Mouse (Mus musculus): ENCODE data around the gene Ing1.

Ing1 gene

DNA sequence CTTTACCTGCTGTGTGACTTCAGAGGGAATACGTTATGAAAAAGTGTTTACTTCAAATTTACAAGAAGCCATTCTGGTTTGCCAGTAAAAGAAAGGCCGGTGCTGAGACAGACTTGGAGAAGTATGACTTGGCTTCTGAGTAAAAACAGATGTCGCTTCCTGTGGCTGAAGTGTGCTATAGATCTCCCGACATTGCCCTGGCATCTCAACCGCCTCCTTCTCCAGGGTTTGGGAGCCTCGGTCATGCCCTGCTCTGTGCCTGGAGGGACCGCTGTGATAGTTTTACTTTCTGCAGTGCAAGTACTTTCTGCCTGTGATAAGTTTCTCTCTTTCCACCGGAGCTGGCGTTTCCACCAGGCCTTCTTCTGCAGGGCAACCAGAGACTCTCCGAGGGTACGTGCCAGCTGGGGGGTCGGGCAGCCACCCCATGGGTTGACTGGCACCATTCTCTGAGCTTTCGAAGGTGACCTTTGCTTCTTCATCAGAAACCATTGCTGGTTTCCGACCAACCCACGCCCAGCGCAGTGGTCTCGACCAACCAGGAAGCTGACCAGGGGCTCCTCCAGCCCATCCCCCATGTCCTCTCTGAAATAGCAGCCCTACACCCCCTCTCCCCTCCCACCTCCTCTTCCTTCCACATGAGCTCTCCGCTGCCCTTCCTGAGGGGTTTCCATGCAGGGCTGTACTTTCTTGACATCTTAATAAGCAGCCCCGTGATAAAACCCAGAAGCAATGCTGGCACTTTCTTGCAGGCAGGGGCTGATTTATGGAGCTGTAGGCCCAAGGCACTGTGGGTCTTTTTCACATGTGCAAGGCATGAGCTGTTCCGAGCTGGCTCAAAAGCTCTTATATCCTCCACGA lies 30.4 kb downstream of the Ing1 start:
- DNase-seq (ENCODE audit: low spot score in 2 of 2) = no peak

DNA sequence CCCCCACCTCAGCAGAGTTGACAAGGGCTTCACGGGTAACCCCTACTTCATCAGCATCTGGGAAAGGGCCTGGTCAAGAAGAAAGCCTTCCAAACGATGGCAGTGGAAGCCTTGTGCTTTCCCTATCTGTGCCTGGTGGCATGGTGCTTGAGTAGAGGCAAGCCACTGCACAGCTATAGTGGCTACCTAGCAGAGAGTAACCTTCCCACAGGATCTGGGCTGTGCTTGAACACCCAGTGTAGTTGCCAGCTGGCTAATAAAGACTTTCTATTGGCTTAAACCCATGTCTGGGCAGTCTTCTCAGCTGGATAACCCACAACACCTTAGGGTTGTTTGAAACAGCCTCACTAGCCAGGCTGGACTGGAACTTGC lies 31.0 kb downstream of the Ing1 start:
- no peak for DNase-seq (ENCODE audit: low spot score in 2 of 2)

DNA sequence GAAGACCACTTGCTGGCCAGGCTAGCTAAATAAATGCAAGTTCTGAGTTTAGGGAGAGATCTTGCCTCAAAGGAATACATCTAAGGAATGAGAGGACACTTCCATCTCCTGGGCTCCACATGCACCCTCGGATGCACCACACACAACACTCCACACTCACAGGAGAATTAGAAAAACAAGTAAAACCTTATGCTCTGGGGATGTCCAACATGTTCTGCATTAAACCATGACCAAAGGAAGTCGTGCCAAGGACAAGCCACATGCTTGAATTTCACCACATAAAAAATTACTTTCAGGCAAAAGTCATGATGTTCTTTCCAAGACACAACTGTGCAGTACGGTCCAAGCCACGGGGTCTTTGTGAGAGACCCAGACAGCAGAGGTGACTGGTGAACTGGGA lies 36.5 kb downstream of the Ing1 start:
- DNase-seq (ENCODE audit: low spot score in 2 of 2) = no peak

- DNase-seq (ENCODE audit: low spot score in 2 of 2) = no peak
Observed at GRCm38 (mm10) chr8:11592296-11592695, 36.9 kb downstream of the Ing1 start.

GRCm38 (mm10) chr8:11593222-11593884 lies 38.0 kb downstream of the Ing1 start:
- no peak for DNase-seq (ENCODE audit: low spot score in 2 of 2)

DNA sequence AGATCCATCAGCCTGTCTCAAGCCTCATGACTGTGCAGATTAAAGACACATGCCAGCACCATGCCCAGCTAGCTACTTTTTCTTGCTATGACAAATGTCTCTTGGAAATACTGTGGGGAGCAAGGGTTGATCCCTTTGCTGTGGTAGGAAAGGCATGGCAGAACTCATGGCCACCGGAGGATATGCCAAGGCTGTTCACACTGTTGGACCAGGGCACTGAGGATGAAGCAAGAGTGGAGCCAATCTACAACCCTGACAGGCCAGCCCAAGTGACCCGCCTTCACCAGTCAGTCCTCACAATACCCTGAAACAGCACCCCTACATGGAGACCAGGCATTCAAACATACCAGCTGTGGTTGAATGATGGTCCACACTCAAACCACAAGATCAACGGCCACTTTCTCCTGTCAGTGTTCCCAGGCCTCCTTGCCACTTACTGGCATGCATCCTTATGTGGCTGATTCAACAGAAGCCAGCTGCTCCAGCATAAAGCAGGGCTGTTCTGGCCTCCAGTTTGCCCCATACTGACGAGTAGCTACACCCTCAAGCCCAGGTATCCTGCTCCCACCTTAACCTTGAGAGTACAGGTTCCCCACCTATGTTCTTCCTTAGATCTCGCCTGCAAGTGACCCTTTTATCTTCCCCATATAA lies 45.1 kb downstream of the Ing1 start:
- no peak for DNase-seq (ENCODE audit: low spot score in 2 of 2)

DNA sequence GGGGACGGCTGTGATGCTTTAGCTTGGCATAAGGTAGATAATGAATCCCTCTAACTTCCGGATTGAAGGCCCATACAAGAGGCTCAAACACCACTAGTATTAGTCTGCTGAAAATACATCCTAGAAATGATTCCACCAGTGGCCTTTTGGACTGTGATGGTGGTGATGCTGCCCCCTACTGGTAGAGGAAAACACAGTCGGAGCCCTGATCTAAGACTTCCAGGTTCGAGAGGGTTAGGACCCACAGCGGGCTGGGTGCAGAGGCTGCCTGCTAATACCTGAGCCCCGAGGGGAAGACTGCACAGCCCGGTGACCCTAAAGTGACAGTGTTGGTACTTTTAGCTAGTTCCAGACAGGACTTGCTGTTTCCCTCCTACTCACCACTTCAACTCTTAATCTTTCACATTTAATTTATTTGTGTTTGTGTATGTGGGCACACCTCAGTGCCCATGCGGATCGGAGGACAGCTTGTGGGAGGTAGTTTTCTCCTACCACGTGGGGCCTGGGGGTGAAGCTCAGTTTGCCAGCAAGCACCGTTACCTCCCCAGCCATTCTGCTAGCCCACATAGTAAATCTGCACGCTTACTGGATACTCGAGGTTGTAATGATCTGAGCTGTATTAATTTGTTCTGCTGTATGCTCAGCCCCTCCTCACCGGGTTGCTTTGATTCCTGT lies 46.8 kb downstream of the Ing1 start:
- DNase-seq (ENCODE audit: low spot score in 2 of 2) = peak in 1 of 2 experiments; percentile 62

- DNase-seq (ENCODE audit: low spot score in 2 of 2) = no peak
Observed at GRCm38 (mm10) chr8:11608848-11609247, 53.5 kb downstream of the Ing1 start.
